Mouse (Mus musculus) macrophage (primary cell): Measurements from ENCODE around the gene Sox5. TPM values are rescaled to one million over a fixed set of nuclear protein-coding genes. Genes with fewer than 3 reads are reported as not detected.
"Not testable (repeated sequence)": the region's sequence is repeated elsewhere in the genome, so short reads cannot be mapped to it uniquely, and the experiment has no call there.

Experiments
- H3K27ac ChIP-seq: fragments of 350-480 bp; formaldehyde crosslinking; 2 replicates; pipeline ENCODE4 v1.9.0; 2021
- H3K36me3 ChIP-seq: fragments of 350-480 bp; formaldehyde crosslinking; 2 replicates; pipeline ENCODE4 v1.9.0; 2021; ENCODE audit errors: inconsistent target
- H3K4me3 ChIP-seq: fragments of 350-480 bp; formaldehyde crosslinking; 2 replicates; pipeline ENCODE4 v1.9.0; 2021; ENCODE audit errors: inconsistent target
- H3K79me2 ChIP-seq: fragments of 350-480 bp; formaldehyde crosslinking; 2 replicates; pipeline ENCODE4 v1.9.0; 2021; ENCODE audit errors: inconsistent target
- WGBS: methylation state at CpG from one replicate; pipeline ENCODE4 v1.1.7; 2026; ENCODE audit warnings: inconsistent platforms; ENCODE audit not compliant: missing documents; 5-methylcytosine and 5-hydroxymethylcytosine counted together
- polyA plus RNA-seq: library from polyadenylated mRNA; stranded (reverse); fragments of 250-400 nt; gene quantifications from 3 replicates; pipeline ENCODE4 v1.2.4, GENCODE M21; 2018; ENCODE audit warnings: inconsistent platforms

The Sox5 gene
- polyA plus RNA-seq, 1 experiment from 2014 or later: not detected

- no peak overlapping the region for H3K27ac ChIP-seq
- no peak overlapping the region for H3K4me3 ChIP-seq
- 93% methylated on average over 16 of the region's 16 CpGs for WGBS
- H3K36me3 ChIP-seq: no peaks in the 10 kb centered on the region
- H3K79me2 ChIP-seq: no peaks in the 10 kb centered on the region
Observed at GRCm38 (mm10) chr6:144197209-144198119, 584.3 kb downstream of the Sox5 start.

- 89% methylated on average over 14 of the region's 14 CpGs for WGBS
- Histone ChIP-seq H3K4me3 (no peak overlapping the region), H3K27ac (no peak overlapping the region), H3K79me2 (no peaks in the 10 kb centered on the region), H3K36me3 (no peaks in the 10 kb centered on the region)
Observed at GRCm38 (mm10) chr6:144195934-144196333, 585.8 kb downstream of the Sox5 start.

GRCm38 (mm10) chr6:144183087-144183486 lies 598.7 kb downstream of the Sox5 start:
- WGBS: 92% methylated on average over 3 of the region's 3 CpGs
- H3K4me3 ChIP-seq: no peak overlapping the region
- no peaks in the 10 kb centered on the region for H3K79me2 ChIP-seq
- H3K27ac ChIP-seq: no peak overlapping the region
- no peaks in the 10 kb centered on the region for H3K36me3 ChIP-seq

GRCm38 (mm10) chr6:144182429-144182828 lies 599.3 kb downstream of the Sox5 start:
- H3K27ac ChIP-seq, H3K36me3 ChIP-seq, H3K4me3 ChIP-seq, H3K79me2 ChIP-seq: not testable (repeated sequence)
- WGBS: 94% methylated on average over 13 of the region's 13 CpGs

- Histone ChIP-seq H3K79me2 (no peaks in the 10 kb centered on the region), H3K27ac (no peak overlapping the region), H3K4me3 (no peak overlapping the region), H3K36me3 (no peaks in the 10 kb centered on the region)
- 30% methylated on average over 11 of the region's 12 CpGs for WGBS
Observed at GRCm38 (mm10) chr6:144181083-144181866, 600.5 kb downstream of the Sox5 start.

- no peaks in the 10 kb centered on the region for H3K79me2 ChIP-seq
- H3K27ac ChIP-seq: no peak overlapping the region
- 79% methylated on average over 3 of the region's 3 CpGs for WGBS
- no peak overlapping the region for H3K4me3 ChIP-seq
- no peaks in the 10 kb centered on the region for H3K36me3 ChIP-seq
Observed at GRCm38 (mm10) chr6:144179111-144179510, 602.7 kb downstream of the Sox5 start.

- Histone ChIP-seq H3K79me2 (no peaks in the 10 kb centered on the region), H3K4me3 (no peak overlapping the region), H3K36me3 (no peaks in the 10 kb centered on the region), H3K27ac (no peak overlapping the region)
- 73% methylated on average over 5 of the region's 5 CpGs for WGBS
Observed at GRCm38 (mm10) chr6:144176674-144177073, 605.1 kb downstream of the Sox5 start.

GRCm38 (mm10) chr6:144175590-144175989 lies 606.2 kb downstream of the Sox5 start:
- Histone ChIP-seq H3K79me2 (no peaks in the 10 kb centered on the region), H3K4me3 (no peak overlapping the region), H3K36me3 (no peaks in the 10 kb centered on the region), H3K27ac (no peak overlapping the region)
- WGBS: 92% methylated on average over 3 of the region's 3 CpGs

- Histone ChIP-seq H3K79me2 (no peaks in the 10 kb centered on the region), H3K36me3 (no peaks in the 10 kb centered on the region), H3K27ac (no peak overlapping the region), H3K4me3 (no peak overlapping the region)
- 88% methylated on average over 4 of the region's 4 CpGs for WGBS
Observed at GRCm38 (mm10) chr6:144170541-144170940, 611.2 kb downstream of the Sox5 start.

- Histone ChIP-seq H3K79me2 (no peaks in the 10 kb centered on the region), H3K4me3 (no peak overlapping the region), H3K36me3 (no peaks in the 10 kb centered on the region), H3K27ac (no peak overlapping the region)
- 87% methylated on average over 4 of the region's 4 CpGs for WGBS
Observed at GRCm38 (mm10) chr6:144169791-144170190, 612.0 kb downstream of the Sox5 start.

- H3K27ac ChIP-seq: no peak overlapping the region
- no peak overlapping the region for H3K4me3 ChIP-seq
- H3K79me2 ChIP-seq: no peaks in the 10 kb centered on the region
- 91% methylated on average over 4 of the region's 12 CpGs for WGBS
- no peaks in the 10 kb centered on the region for H3K36me3 ChIP-seq
Observed at GRCm38 (mm10) chr6:144168696-144169476, 612.9 kb downstream of the Sox5 start.

GRCm38 (mm10) chr6:144167058-144167457 lies 614.7 kb downstream of the Sox5 start:
- H3K27ac ChIP-seq: no peak overlapping the region
- WGBS: 94% methylated on average over 7 of the region's 7 CpGs
- H3K79me2 ChIP-seq: no peaks in the 10 kb centered on the region
- no peak overlapping the region for H3K4me3 ChIP-seq
- no peaks in the 10 kb centered on the region for H3K36me3 ChIP-seq

GRCm38 (mm10) chr6:144166651-144167050 lies 615.1 kb downstream of the Sox5 start:
- Histone ChIP-seq H3K36me3 (no peaks in the 10 kb centered on the region), H3K4me3 (no peak overlapping the region), H3K27ac (no peak overlapping the region), H3K79me2 (no peaks in the 10 kb centered on the region)
- WGBS: 98% methylated on average over 8 of the region's 8 CpGs

GRCm38 (mm10) chr6:144166104-144166503 lies 615.7 kb downstream of the Sox5 start:
- H3K4me3 ChIP-seq: no peak overlapping the region
- no peak overlapping the region for H3K27ac ChIP-seq
- H3K36me3 ChIP-seq: no peaks in the 10 kb centered on the region
- WGBS: 76% methylated on average over 8 of the region's 8 CpGs
- H3K79me2 ChIP-seq: no peaks in the 10 kb centered on the region
